11 mouse cellular contexts compared by ENCODE assay signal in the genomic region with DNA sequence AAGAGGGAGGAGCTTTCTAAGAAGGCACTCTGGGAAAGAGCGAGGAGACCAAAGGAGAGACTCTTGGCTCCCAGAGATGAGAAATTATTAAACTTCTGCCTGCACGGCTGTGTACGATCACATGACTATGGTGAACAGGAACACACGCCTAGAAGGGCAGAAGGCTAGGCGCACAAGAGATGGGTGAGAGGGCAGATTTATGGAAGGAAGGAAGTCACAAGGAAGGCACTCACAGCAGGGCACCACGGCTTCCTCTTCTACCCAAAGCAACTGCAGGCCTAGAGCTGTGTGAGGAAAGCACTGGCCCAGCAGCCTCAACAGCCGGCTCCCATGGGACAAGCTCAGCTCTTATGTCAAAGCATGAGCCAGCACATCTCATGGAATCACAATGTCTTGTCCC. TPM values are rescaled to one million over a fixed set of nuclear protein-coding genes. Genes with fewer than 3 reads are reported as not detected.
DNase-seq lines count a peak whose midpoint lies in the region; ATAC-seq and TF ChIP-seq lines count a peak whose summit lies in the region.
"Had no signal": no experiment of that assay in that cellular context is flagged by ENCODE, and none has a peak within 500 bp of the region (broad histone marks: within the 10 kb centered on the region; RNA-seq: fewer than 3 reads in every experiment).

No protein-coding gene starts in this region.

- H3K4me2 ChIP-seq in liver, embryonic 11.5 days, result no peak overlapping the region
- H3K4me2 ChIP-seq: lung, embryonic 15.5 days had no signal

- TF ChIP-seq CTCF in liver, adult 2 months (IDR thresholded peaks at IDR 0.05; ENCODE audit: low read depth, low read length), result no peak

- H3K9me3 ChIP-seq in liver, embryonic 11.5 days (ENCODE audit: control insufficient read depth, low read length), result no peaks in the 10 kb centered on the region
- H3K9me3 ChIP-seq: lung, embryonic 15.5 days had no signal

- no peak for TF ChIP-seq POLR2A in liver, adult 2 months (IDR thresholded peaks at IDR 0.05; ENCODE audit: extremely low read depth, insufficient read depth, low read length)

- no peak overlapping the region for H3K27ac ChIP-seq in liver, adult 2 months (replicated peaks; ENCODE audit: insufficient read depth, low read depth, low read length)
- no peak overlapping the region for H3K27ac ChIP-seq in liver, embryonic 11.5 days (ENCODE audit: low read depth, low read length)
- H3K27ac ChIP-seq: lung, embryonic 15.5 days had no signal

- WGBS in liver, adult 2 months, result 61% methylated on average over 7 of the region's 7 CpGs
- 76% methylated on average over 7 of the region's 7 CpGs for whole genome bisulfite sequencing in liver, embryonic 11.5 days

- H3K4me3 ChIP-seq in liver, adult 2 months (ENCODE audit: insufficient read depth, low read depth, low read length), result no peak overlapping the region
- H3K4me3 ChIP-seq in liver, embryonic 11.5 days (ENCODE audit: low read depth, low read length), result no peak overlapping the region
- H3K4me3 ChIP-seq: lung, embryonic 15.5 days had no signal

- H3K4me1 ChIP-seq in liver, adult 2 months (ENCODE audit: control insufficient read depth, insufficient read depth, low read length), result peaks cover 5% of the 10 kb centered on the region
- H3K4me1 ChIP-seq in liver, embryonic 11.5 days (replicated peaks; ENCODE audit: control insufficient read depth, insufficient read depth, low read length), result no peaks in the 10 kb centered on the region
- H3K4me1 ChIP-seq: lung, embryonic 15.5 days had no signal

- peak; percentile 30 for DNase-seq in adrenal gland, postnatal 10 days
- no peak for DNase-seq in adrenal gland, adult 2 months
- peak; percentile 30 for DNase-seq in liver, adult 2 months (ENCODE audit: extremely low read depth, low read depth, low spot score)
- no peak for DNase-seq in liver, embryonic 11.5 days (ENCODE audit: low spot score)
- peak; percentile 39 for DNase-seq in gastrocnemius, postnatal 25 days
- DNase-seq in thymus, adult 18-20 months, result no peak
- no peak for DNase-seq in cerebellum, adult 9-11 months
- DNase-seq: embryo, embryonic 11 days; left cerebral cortex, postnatal 4 days had no signal

- ATAC-seq in liver, embryonic 11.5 days (replicated peaks; ENCODE audit: low FRiP score), result no peak
- peak; percentile 81 for ATAC-seq in monocyte, adult 5-6 weeks (replicated peaks; ENCODE audit: insufficient number of reproducible peaks, low FRiP score, low TSS enrichment, poor library complexity, severe bottlenecking)

- H3K27me3 ChIP-seq in liver, adult 2 months (ENCODE audit: control insufficient read depth, insufficient read depth, low read length), result no peaks in the 10 kb centered on the region
- no peaks in the 10 kb centered on the region for H3K27me3 ChIP-seq in liver, embryonic 11.5 days (replicated peaks; ENCODE audit: control insufficient read depth, insufficient read depth, low read length)
- H3K27me3 ChIP-seq: lung, embryonic 15.5 days had no signal

- no peak overlapping the region for H3K9ac ChIP-seq in liver, adult 2 months (ENCODE audit: low read depth, low read length)
- no peak overlapping the region for H3K9ac ChIP-seq in liver, embryonic 11.5 days (ENCODE audit: low read depth, low read length)
- H3K9ac ChIP-seq: lung, embryonic 15.5 days had no signal

- peaks cover 10% of the 10 kb centered on the region; the same call in 1 of the 2 replicates for H3K36me3 ChIP-seq in liver, adult 2 months (ENCODE audit: control insufficient read depth, insufficient read depth, low read length)
- peaks cover 18% of the 10 kb centered on the region for H3K36me3 ChIP-seq in liver, embryonic 11.5 days (ENCODE audit: control insufficient read depth, insufficient read depth, low read length)

- H3K79me2 ChIP-seq in liver, adult 2 months (ENCODE audit: control insufficient read depth, insufficient read depth, low read length), result peaks cover 35% of the 10 kb centered on the region

RNA-seq across cellular contexts. Expression of gene Fam168b, which starts 15.0 kb away (rescaled TPM):
- total RNA-seq in adrenal gland, postnatal 10 days (2021), result 100 to 1,000 TPM; 115 to 121 TPM
- 100 to 1,000 TPM; 113 to 203 TPM for total RNA-seq in adrenal gland, adult 2 months (2021)
- polyA plus RNA-seq in adrenal gland, adult 2 months (2012; rRNA removed), result 359 and 507 TPM in 2 replicates
- 16.6 and 23.3 TPM in 2 replicates for total RNA-seq in liver, adult 2 months (2014; rRNA removed)
- 105 and 117 TPM in 2 replicates for polyA plus RNA-seq in liver, adult 2 months (2012; rRNA removed)
- polyA plus RNA-seq in liver, embryonic 11.5 days (2014; fragmentation: Nextera tagmentation; extraction: Ambion mirVana), result 54.5 and 56.3 TPM in 2 replicates
- 10 to 100 TPM; 26.3 to 27.2 TPM for total RNA-seq in gastrocnemius, postnatal 25 days (2021)
- total RNA-seq in monocyte, adult 5-6 weeks (2017), result 101 to 121 TPM (median 108 TPM) in 3 replicates

RNA-seq across cellular contexts. Expression of gene Plekhb2, which starts 21.9 kb away (rescaled TPM):
- total RNA-seq in adrenal gland, postnatal 10 days (2021), result 10 to 100 TPM; 79.0 to 92.5 TPM
- 100 to 1,000 TPM; 187 to 193 TPM for total RNA-seq in adrenal gland, adult 2 months (2021)
- 80.8 and 115 TPM in 2 replicates for polyA plus RNA-seq in adrenal gland, adult 2 months (2012; rRNA removed)
- total RNA-seq in liver, adult 2 months (2014; rRNA removed), result 10.6 and 12.8 TPM in 2 replicates
- polyA plus RNA-seq in liver, adult 2 months (2012; rRNA removed), result 6.7 and 14.5 TPM in 2 replicates
- polyA plus RNA-seq in liver, embryonic 11.5 days (2014; fragmentation: Nextera tagmentation; extraction: Ambion mirVana), result 18.0 and 19.5 TPM in 2 replicates
- 10 to 100 TPM; 37.8 to 39.2 TPM for total RNA-seq in gastrocnemius, postnatal 25 days (2021)
- total RNA-seq in monocyte, adult 5-6 weeks (2017), result 32.1 to 49.0 TPM (median 41.0 TPM) in 3 replicates

Comparison
In these comparisons a context has a peak if more than half of its experiments do, and no peak if none do; other contexts are left out.
1. DNase-seq: peak in adrenal gland, postnatal 10 days (single experiment), liver, adult 2 months (single experiment) and gastrocnemius, postnatal 25 days (single experiment); none in adrenal gland, adult 2 months (single experiment), liver, embryonic 11.5 days (single experiment), thymus, adult 18-20 months (0 of 2) and cerebellum, adult 9-11 months (single experiment).